Mouse (Mus musculus): Measurements from ENCODE around the gene Cd207. TPM values are rescaled to one million over a fixed set of nuclear protein-coding genes. Genes with fewer than 3 reads are reported as not detected.

Gene Cd207
- polyA plus RNA-seq, 1 experiment, result not detected

DNA sequence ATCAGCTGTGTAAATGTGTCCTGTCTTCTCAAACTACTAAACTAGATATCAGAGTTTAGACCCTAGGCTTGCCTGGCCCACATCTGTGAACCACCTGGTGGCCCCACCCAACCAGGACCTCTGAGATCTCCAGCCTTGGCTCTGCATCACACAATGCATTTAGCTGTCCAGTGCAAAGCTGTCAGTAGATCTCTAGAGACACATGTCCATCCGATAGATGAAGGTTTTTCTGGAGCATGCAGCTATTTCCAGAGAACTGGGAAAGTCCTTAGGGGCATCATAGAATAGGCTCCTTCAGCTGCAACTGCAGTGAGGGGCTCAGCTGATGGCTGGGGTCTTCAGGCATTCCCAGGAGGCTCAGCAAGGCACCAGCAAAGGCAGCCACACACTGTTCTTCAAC lies 26.6 kb upstream of the Cd207 start:
- Histone ChIP-seq H3K27ac (replicated peaks; ENCODE audit: low read depth, low read length) (no peak overlapping the region), H3K4me3 (ENCODE audit: insufficient read depth, low read depth, low read length) (no peak overlapping the region), H3K4me1 (ENCODE audit: control insufficient read depth, insufficient read depth, insufficient read length, low read length) (no peaks in the 10 kb centered on the region)

- Histone ChIP-seq H3K27ac (replicated peaks; ENCODE audit: low read depth, low read length) (no peak overlapping the region), H3K4me3 (ENCODE audit: insufficient read depth, low read depth, low read length) (no peak overlapping the region), H3K4me1 (ENCODE audit: control insufficient read depth, insufficient read depth, insufficient read length, low read length) (no peaks in the 10 kb centered on the region)
Observed at GRCm38 (mm10) chr6:83703722-83704078, 26.0 kb upstream of the Cd207 start.

- Histone ChIP-seq H3K27ac (replicated peaks; ENCODE audit: low read depth, low read length) (no peak overlapping the region), H3K4me1 (ENCODE audit: control insufficient read depth, insufficient read depth, insufficient read length, low read length) (no peaks in the 10 kb centered on the region), H3K4me3 (ENCODE audit: insufficient read depth, low read depth, low read length) (no peak overlapping the region)
Observed at GRCm38 (mm10) chr6:83703000-83703721, 25.5 kb upstream of the Cd207 start.

- H3K4me1 ChIP-seq (ENCODE audit: control insufficient read depth, insufficient read depth, insufficient read length, low read length), result no peaks in the 10 kb centered on the region
- H3K27ac ChIP-seq (replicated peaks; ENCODE audit: low read depth, low read length), result no peak overlapping the region
- H3K4me3 ChIP-seq (ENCODE audit: insufficient read depth, low read depth, low read length), result no peak overlapping the region
Observed at GRCm38 (mm10) chr6:83702146-83702999, 24.7 kb upstream of the Cd207 start.

GRCm38 (mm10) chr6:83701001-83701400 lies 23.3 kb upstream of the Cd207 start:
- Histone ChIP-seq H3K4me1 (ENCODE audit: control insufficient read depth, insufficient read depth, insufficient read length, low read length) (no peaks in the 10 kb centered on the region), H3K4me3 (ENCODE audit: insufficient read depth, low read depth, low read length) (no peak overlapping the region)

GRCm38 (mm10) chr6:83699971-83700370 lies 22.3 kb upstream of the Cd207 start:
- no peaks in the 10 kb centered on the region for H3K4me1 ChIP-seq (ENCODE audit: control insufficient read depth, insufficient read depth, insufficient read length, low read length)
- no peak overlapping the region for H3K4me3 ChIP-seq (ENCODE audit: insufficient read depth, low read depth, low read length)
- no peak overlapping the region for H3K27ac ChIP-seq (replicated peaks; ENCODE audit: low read depth, low read length)

More at GRCm38 (mm10) chr6:83701001-83701400, 23.3 kb upstream of the Cd207 start:
- H3K27ac ChIP-seq (replicated peaks; ENCODE audit: low read depth, low read length), result no peak overlapping the region

GRCm38 (mm10) chr6:83697932-83698331 lies 20.3 kb upstream of the Cd207 start:
- Histone ChIP-seq H3K4me3 (ENCODE audit: insufficient read depth, low read depth, low read length) (no peak overlapping the region), H3K4me1 (ENCODE audit: control insufficient read depth, insufficient read depth, insufficient read length, low read length) (no peaks in the 10 kb centered on the region), H3K27ac (replicated peaks; ENCODE audit: low read depth, low read length) (no peak overlapping the region)

DNA sequence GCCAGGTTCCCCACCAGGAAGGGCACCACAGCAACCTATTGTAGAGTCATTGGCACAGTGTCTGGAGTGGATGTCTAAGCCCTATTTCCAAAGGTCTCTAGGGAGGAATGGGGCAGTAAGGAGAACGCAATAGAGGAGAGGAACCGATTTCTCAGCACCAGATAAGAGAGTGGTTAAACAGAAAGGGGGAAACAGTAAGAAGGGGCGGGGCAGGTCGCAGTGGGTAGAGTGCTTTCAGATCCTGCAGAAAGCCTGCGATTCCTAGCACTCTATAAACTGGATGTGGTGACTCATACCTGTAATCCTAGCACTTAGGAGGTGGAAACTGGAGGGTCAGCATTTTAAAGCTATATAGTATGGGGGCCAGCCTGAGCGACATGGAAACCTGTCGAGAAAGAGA lies 19.0 kb upstream of the Cd207 start:
- Histone ChIP-seq H3K4me1 (ENCODE audit: control insufficient read depth, insufficient read depth, insufficient read length, low read length) (no peaks in the 10 kb centered on the region), H3K4me3 (ENCODE audit: insufficient read depth, low read depth, low read length) (no peak overlapping the region), H3K27ac (replicated peaks; ENCODE audit: low read depth, low read length) (no peak overlapping the region)

DNA sequence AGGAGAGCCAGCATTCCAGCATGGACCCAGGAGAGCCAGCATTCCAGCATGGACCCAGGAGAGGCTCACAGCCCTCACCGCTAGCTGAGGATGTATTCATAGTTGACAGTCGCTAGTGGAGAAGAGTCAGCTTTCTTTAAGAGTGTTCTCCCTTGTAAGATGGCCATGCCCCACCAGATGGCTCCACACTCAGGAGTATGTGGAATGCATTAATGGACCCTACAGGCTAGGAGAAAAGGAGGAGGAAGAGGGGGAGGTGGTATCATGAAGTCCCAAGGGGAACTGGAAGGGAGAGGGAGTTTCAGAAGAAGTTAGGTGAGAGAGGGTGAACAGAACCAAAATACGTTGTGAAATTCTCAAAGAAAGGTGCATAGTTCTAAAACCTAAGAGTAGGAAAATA lies 18.1 kb upstream of the Cd207 start:
- H3K4me1 ChIP-seq (ENCODE audit: control insufficient read depth, insufficient read depth, insufficient read length, low read length), result no peaks in the 10 kb centered on the region

DNA sequence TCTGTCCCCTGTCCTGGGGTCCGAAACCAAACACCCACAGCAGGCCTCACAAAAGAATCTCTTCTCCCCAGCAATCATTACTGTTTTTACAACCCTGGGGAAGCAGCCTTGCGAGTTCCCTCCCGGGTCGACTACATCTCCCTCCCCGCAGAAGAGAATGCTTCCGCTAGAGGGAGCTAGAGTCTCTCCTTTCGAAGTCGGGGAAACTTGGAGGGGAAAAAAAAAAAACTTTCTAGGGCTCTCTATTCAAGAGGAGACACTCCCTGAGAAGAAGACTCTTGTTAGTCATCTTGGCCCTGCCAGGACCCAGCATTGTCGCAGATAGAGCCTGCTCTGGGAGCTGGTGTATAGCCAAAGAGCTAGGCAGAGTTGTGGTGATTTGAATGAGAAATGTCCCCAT lies 16.2 kb upstream of the Cd207 start:
- no peak overlapping the region for H3K4me3 ChIP-seq (ENCODE audit: insufficient read depth, low read depth, low read length)
- H3K4me1 ChIP-seq (ENCODE audit: control insufficient read depth, insufficient read depth, insufficient read length, low read length), result no peaks in the 10 kb centered on the region
- no peak overlapping the region for H3K27ac ChIP-seq (replicated peaks; ENCODE audit: low read depth, low read length)

More for the DNA sequence above, 18.1 kb upstream of the Cd207 start:
- no peak overlapping the region for H3K4me3 ChIP-seq (ENCODE audit: insufficient read depth, low read depth, low read length)
- H3K27ac ChIP-seq (replicated peaks; ENCODE audit: low read depth, low read length), result no peak overlapping the region

- H3K27ac ChIP-seq (replicated peaks; ENCODE audit: low read depth, low read length), result no peak overlapping the region
- no peaks in the 10 kb centered on the region for H3K4me1 ChIP-seq (ENCODE audit: control insufficient read depth, insufficient read depth, insufficient read length, low read length)
- no peak overlapping the region for H3K4me3 ChIP-seq (ENCODE audit: insufficient read depth, low read depth, low read length)
Observed at GRCm38 (mm10) chr6:83692962-83693361, 15.3 kb upstream of the Cd207 start.

- no peaks in the 10 kb centered on the region for H3K4me1 ChIP-seq (ENCODE audit: control insufficient read depth, insufficient read depth, insufficient read length, low read length)
- no peak overlapping the region for H3K27ac ChIP-seq (replicated peaks; ENCODE audit: low read depth, low read length)
- H3K4me3 ChIP-seq (ENCODE audit: insufficient read depth, low read depth, low read length), result no peak overlapping the region
Observed at GRCm38 (mm10) chr6:83690936-83691335, 13.3 kb upstream of the Cd207 start.

GRCm38 (mm10) chr6:83690277-83690676 lies 12.6 kb upstream of the Cd207 start:
- no peaks in the 10 kb centered on the region for H3K4me1 ChIP-seq (ENCODE audit: control insufficient read depth, insufficient read depth, insufficient read length, low read length)
- H3K4me3 ChIP-seq (ENCODE audit: insufficient read depth, low read depth, low read length), result no peak overlapping the region
- no peak overlapping the region for H3K27ac ChIP-seq (replicated peaks; ENCODE audit: low read depth, low read length)

- Histone ChIP-seq H3K27ac (replicated peaks; ENCODE audit: low read depth, low read length) (no peak overlapping the region), H3K4me3 (ENCODE audit: insufficient read depth, low read depth, low read length) (no peak overlapping the region), H3K4me1 (ENCODE audit: control insufficient read depth, insufficient read depth, insufficient read length, low read length) (no peaks in the 10 kb centered on the region)
Observed at GRCm38 (mm10) chr6:83689374-83689773, 11.7 kb upstream of the Cd207 start.

GRCm38 (mm10) chr6:83673395-83673794 lies 4.3 kb downstream of the Cd207 start:
- Histone ChIP-seq H3K4me3 (ENCODE audit: insufficient read depth, low read depth, low read length) (no peak overlapping the region), H3K27ac (replicated peaks; ENCODE audit: low read depth, low read length) (no peak overlapping the region)

DNA sequence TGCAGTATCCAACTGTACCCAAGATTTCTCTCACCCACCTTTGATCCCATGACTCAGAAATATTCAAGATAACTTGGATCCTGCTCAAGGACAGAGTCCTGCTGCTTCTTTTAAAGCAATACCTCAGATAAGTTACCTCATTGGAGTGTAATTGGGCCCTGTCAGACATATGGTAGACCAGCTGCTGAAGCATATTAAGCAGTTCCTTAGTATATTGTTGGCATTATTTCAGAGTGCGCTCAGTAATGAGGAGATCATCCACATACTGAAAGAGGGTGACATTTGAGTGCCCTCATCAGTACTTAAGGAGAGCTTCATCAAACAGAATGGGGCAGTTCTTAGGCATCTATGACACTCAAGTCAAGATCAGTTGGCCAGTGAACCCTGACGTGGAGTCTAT lies 12.6 kb downstream of the Cd207 start:
- no peak overlapping the region for H3K27ac ChIP-seq (replicated peaks; ENCODE audit: low read depth, low read length)
- H3K4me1 ChIP-seq (ENCODE audit: control insufficient read depth, insufficient read depth, insufficient read length, low read length), result no peaks in the 10 kb centered on the region
- H3K4me3 ChIP-seq (ENCODE audit: insufficient read depth, low read depth, low read length), result no peak overlapping the region

More at GRCm38 (mm10) chr6:83673395-83673794, 4.3 kb downstream of the Cd207 start:
- no peaks in the 10 kb centered on the region for H3K4me1 ChIP-seq (ENCODE audit: control insufficient read depth, insufficient read depth, insufficient read length, low read length)
